Mouse (Mus musculus): ENCODE results near the gene Atp5b. TPM values are rescaled to one million over a fixed set of nuclear protein-coding genes. Genes with fewer than 3 reads are reported as not detected.
"Not testable (repeated sequence)": the region's sequence is repeated elsewhere in the genome, so short reads cannot be mapped to it uniquely, and the experiment has no call there.

Gene Atp5b
- polyA plus RNA-seq, 1 experiment from 2014 or later: 2,236 TPM

DNA sequence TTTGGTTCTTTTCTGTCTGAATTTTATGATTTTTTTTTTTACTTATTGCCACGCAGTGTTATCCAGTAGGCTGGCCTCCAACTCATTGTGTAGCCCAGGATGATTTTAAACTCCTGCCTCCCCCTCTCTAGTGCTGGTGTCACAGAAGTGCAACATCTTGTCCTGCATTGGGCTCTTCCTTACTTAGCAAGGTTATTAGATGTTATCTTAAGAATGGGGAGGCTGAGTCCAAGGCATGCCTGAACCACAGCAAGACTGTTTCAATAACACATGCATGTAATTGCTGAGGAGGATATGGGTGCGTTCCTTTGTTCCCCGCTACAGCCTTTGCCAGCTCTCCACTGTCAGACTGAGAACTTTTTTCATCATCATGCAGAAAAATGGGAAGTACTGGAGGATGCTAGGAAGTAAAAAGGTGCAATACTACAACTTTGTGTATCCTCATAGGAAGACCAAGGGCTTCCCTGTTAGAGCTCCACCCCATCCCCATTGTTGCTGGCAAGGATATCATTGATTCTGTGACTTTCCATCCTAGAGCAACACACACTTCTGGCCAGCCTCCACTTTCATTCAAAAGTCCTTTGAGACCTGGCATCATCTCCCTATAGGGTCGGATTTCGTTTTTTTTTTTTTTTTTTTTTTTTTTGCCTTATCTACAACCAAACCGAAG is 1.1 kb upstream of the Atp5b start:
- no peak for DNase-seq (ENCODE audit: low spot score)
- Histone ChIP-seq H3K9me3 (no peaks in the 10 kb centered on the region), H3K27ac (no peak overlapping the region), H3K4me3 (peak overlapping the region; percentile 96), H3K36me3 (peaks cover 45% of the 10 kb centered on the region), H3K4me1 (replicated peaks) (peaks cover 21% of the 10 kb centered on the region), H3K27me3 (ENCODE audit: insufficient read depth, poor library complexity, severe bottlenecking) (no peaks in the 10 kb centered on the region)
- 75% methylated on average over 6 of the region's 6 CpGs for WGBS

- peaks cover 45% of the 10 kb centered on the region for H3K36me3 ChIP-seq
- no peak for DNase-seq (ENCODE audit: low spot score)
- peaks cover 21% of the 10 kb centered on the region for H3K4me1 ChIP-seq (replicated peaks)
- no peaks in the 10 kb centered on the region for H3K27me3 ChIP-seq (ENCODE audit: insufficient read depth, poor library complexity, severe bottlenecking)
- WGBS: 20% methylated on average over 9 of the region's 9 CpGs
- peak overlapping the region; percentile 96 for H3K4me3 ChIP-seq
- peak overlapping the region; percentile 98 for H3K27ac ChIP-seq
- H3K9me3 ChIP-seq: no peaks in the 10 kb centered on the region
These were observed 630 bp upstream of the Atp5b start for GRCm38 (mm10) chr10:128082477-128082808.

DNA sequence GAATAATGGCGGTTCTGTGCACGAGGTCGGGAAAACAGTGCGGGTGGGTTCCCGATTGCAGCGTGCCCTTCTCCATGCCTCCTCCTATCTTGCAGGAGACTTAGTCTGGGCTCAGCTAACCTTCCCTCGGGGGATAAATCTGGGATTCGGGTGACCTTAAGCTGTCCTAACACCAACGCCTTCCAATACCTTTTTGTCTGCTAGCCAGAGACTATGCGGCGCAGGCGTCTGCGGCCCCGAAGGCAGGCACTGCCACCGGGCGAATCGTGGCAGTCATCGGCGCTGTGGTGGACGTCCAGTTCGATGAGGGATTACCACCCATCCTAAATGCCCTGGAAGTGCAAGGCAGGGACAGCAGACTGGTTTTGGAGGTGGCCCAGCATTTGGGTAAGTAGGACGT is 615 bp downstream of the Atp5b start:
- no peaks in the 10 kb centered on the region for H3K27me3 ChIP-seq (ENCODE audit: insufficient read depth, poor library complexity, severe bottlenecking)
- H3K4me3 ChIP-seq: peak overlapping the region; percentile 96
- peaks cover 21% of the 10 kb centered on the region for H3K4me1 ChIP-seq (replicated peaks)
- no peaks in the 10 kb centered on the region for H3K9me3 ChIP-seq
- peak overlapping the region; percentile 98 for H3K27ac ChIP-seq
- peaks cover 49% of the 10 kb centered on the region for H3K36me3 ChIP-seq
- WGBS: under 1% methylated on average over 22 of the region's 22 CpGs
- DNase-seq (ENCODE audit: low spot score): no peak

- Histone ChIP-seq H3K9me3 (no peaks in the 10 kb centered on the region), H3K36me3 (peaks cover 54% of the 10 kb centered on the region), H3K4me1 (replicated peaks) (peaks cover 21% of the 10 kb centered on the region), H3K27ac (peak overlapping the region; percentile 98), H3K27me3 (ENCODE audit: insufficient read depth, poor library complexity, severe bottlenecking) (no peaks in the 10 kb centered on the region), H3K4me3 (peak overlapping the region; percentile 96)
- 7% methylated on average over 3 of the region's 3 CpGs for WGBS
- no peak for DNase-seq (ENCODE audit: low spot score)
These were observed 1.1 kb downstream of the Atp5b start for GRCm38 (mm10) chr10:128084160-128084559.

- Histone ChIP-seq H3K27me3 (ENCODE audit: insufficient read depth, poor library complexity, severe bottlenecking) (no peaks in the 10 kb centered on the region), H3K9me3 (no peaks in the 10 kb centered on the region), H3K36me3 (peaks cover 72% of the 10 kb centered on the region), H3K27ac (no peak overlapping the region), H3K4me1 (replicated peaks) (peaks cover 36% of the 10 kb centered on the region), H3K4me3 (no peak overlapping the region)
- DNase-seq (ENCODE audit: low spot score): peak; percentile 24
- 83% methylated on average over 6 of the region's 6 CpGs for WGBS
These were observed 3.3 kb downstream of the Atp5b start for GRCm38 (mm10) chr10:128086391-128086790.

DNA sequence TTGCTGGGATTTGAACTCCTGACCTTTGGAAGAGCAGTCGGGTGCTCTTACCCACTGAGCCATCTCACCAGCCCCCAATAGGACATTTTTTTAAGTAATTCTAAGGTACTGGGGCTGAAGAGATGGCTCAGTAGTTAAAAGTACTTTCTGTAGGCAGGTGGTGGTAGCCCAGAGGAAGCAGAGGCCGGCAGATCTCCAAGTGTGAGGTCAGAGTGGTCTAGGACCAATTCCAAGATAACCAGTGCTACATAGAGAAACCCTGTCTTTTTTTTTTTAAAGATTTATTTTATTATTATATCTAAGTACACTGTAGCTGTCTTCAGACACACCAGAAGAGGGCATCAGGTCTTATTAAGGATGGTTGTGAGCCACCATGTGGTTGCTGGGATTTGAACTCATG is 4.1 kb downstream of the Atp5b start:
- 85% methylated on average over 2 of the region's 2 CpGs for WGBS
- Histone ChIP-seq H3K36me3 (peaks cover 72% of the 10 kb centered on the region), H3K4me1 (replicated peaks) (peaks cover 39% of the 10 kb centered on the region)
- not testable (repeated sequence) for H3K27ac ChIP-seq; H3K4me3 ChIP-seq; DNase-seq (ENCODE audit: low spot score); H3K27me3 ChIP-seq (ENCODE audit: insufficient read depth, poor library complexity, severe bottlenecking); H3K9me3 ChIP-seq

GRCm38 (mm10) chr10:128088181-128088580 is 5.1 kb downstream of the Atp5b start:
- WGBS: 94% methylated on average over 5 of the region's 5 CpGs
- peaks cover 72% of the 10 kb centered on the region for H3K36me3 ChIP-seq
- no peak overlapping the region for H3K27ac ChIP-seq
- no peak overlapping the region for H3K4me3 ChIP-seq
- no peaks in the 10 kb centered on the region for H3K27me3 ChIP-seq (ENCODE audit: insufficient read depth, poor library complexity, severe bottlenecking)
- H3K9me3 ChIP-seq: no peaks in the 10 kb centered on the region
- DNase-seq (ENCODE audit: low spot score): no peak
- H3K4me1 ChIP-seq (replicated peaks): peaks cover 44% of the 10 kb centered on the region

DNA sequence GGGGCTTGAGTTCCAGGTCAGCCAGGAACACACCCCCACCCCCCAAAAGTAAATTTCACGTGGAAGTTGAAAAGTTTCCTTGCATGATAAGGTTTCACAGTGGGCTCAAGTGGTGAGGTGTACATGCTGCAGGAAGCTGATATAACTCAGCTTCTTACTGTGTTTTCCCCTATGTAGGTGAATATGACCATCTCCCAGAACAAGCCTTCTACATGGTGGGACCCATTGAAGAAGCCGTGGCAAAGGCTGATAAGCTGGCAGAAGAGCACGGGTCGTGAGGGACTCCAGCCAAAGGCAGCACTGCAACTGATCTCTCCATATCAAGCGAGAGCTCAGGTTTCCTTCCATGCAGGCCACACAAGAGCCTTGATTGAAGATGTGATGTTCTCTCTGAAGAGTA is 6.8 kb downstream of the Atp5b start:
- Histone ChIP-seq H3K9me3 (no peaks in the 10 kb centered on the region), H3K36me3 (peaks cover 61% of the 10 kb centered on the region), H3K4me1 (replicated peaks) (peaks cover 52% of the 10 kb centered on the region), H3K4me3 (no peak overlapping the region), H3K27ac (no peak overlapping the region), H3K27me3 (ENCODE audit: insufficient read depth, poor library complexity, severe bottlenecking) (no peaks in the 10 kb centered on the region)
- WGBS: 83% methylated on average over 5 of the region's 5 CpGs
- DNase-seq (ENCODE audit: low spot score): no peak

DNA sequence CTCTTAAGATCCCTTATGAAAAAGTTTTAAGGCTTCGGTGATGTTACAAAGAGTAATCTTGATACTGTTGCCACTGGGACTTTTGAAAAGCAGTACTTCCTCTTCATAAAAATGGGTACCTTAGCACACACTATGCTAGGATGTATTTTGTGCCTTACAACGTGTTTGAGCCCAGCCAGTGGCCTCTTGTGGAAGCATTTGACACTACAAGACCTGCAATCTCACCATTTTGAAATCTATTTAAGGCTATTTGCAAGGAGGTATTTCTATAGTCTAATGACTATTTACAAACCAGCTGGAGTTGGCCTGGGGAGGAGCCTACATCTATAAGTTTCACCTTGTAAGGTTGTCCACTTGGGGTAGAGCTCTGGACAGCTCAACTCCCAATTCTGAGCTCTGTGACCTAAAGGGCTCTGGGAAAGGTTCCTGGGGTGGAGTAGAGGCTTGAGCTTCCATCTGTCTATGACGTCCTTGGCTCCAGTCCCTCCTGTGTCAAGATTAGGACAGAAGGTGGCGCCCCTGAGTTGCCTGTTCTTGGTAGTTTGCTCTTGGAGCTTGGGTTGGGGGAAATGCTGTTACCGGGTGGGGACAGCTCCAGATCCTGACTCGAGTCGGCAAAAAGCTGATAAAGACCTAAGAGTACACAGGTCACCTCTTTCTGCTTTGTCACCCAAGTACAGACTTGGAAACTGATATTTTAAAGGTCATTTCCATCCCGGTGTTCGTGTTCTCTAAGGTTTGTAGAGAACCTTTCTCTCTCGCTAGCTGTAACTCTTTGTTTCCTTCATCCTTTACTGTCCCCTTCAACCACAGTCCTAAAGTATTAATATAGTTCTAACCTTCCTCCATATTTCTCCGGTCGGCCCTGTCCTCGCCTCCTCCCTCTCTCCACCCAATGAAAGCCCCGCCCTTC is 7.8 kb downstream of the Atp5b start:
- Histone ChIP-seq H3K9me3 (no peaks in the 10 kb centered on the region), H3K27ac (peak overlapping the region; percentile 93), H3K4me3 (peak overlapping the region; percentile 81), H3K4me1 (replicated peaks) (peaks cover 58% of the 10 kb centered on the region), H3K36me3 (peaks cover 50% of the 10 kb centered on the region), H3K27me3 (ENCODE audit: insufficient read depth, poor library complexity, severe bottlenecking) (no peaks in the 10 kb centered on the region)
- peak; percentile 89 for DNase-seq (ENCODE audit: low spot score)
- WGBS: 9% methylated on average over 14 of the region's 14 CpGs

DNA sequence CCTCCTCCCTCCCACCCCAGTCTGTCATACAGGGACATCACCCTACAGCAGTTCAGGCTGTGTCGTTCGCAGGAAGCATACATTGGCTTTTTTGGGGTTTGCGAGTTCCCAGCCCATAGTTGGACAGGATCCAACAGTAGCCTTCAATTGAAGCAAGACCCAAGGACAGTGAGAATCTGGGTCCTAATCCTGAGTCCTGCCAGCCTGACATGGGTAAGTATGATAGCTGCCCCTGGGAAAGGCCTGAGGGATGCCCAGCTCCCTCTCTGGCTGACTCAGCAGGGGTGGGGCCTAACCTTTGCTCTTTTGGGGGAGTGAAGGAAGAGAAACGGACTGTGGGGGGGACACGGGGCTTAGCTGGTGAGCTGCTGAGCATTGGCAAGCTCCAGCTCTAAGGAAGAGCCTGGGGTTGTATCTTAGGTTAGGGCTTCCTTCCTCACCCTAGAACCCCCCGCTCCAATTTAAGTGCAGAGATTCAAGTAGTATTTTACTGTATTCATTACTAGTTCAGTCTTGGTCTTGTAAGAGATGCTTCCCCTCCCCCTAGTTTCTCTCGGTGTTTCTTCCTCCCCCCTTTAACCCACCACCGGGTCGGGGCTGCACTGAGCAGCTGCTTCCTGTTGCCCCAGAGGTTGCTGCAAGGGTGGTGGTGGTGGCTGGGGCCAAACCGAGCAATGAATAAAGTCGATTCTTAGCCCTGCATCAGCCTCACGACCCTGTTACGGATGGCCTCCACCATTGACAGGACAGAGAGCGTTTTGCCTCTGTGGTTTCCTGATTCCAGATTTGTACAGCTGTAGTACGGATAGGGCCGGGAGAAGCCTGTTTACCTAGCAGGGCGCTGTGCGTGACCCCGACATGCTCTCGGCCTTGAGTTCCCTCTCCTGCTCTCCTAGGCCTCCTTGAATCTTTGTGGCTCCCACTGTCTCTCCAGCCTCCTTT is 8.8 kb downstream of the Atp5b start, which contains the start of gene Baz2a:
TSS of gene Baz2a (plus strand) at position 14 of the 942 bp plus-strand sequence.
- H3K27me3 ChIP-seq (ENCODE audit: insufficient read depth, poor library complexity, severe bottlenecking): no peaks in the 10 kb centered on the region
- no peaks in the 10 kb centered on the region for H3K9me3 ChIP-seq
- DNase-seq (ENCODE audit: low spot score): peak; percentile 44
- H3K27ac ChIP-seq: peak within 1 kb of the TSS; percentile 93
- H3K36me3 ChIP-seq: peaks cover 41% of the 10 kb centered on the region
- peak within 1 kb of the TSS; percentile 81 for H3K4me3 ChIP-seq
- H3K4me1 ChIP-seq (replicated peaks): peaks cover 66% of the 10 kb centered on the region
- WGBS: 2% methylated on average over 20 of the region's 20 CpGs

- under 1% methylated on average over 87 of the region's 88 CpGs for WGBS
- peaks cover 70% of the 10 kb centered on the region for H3K4me1 ChIP-seq (replicated peaks)
These were observed 9.7 kb downstream of the Atp5b start for GRCm38 (mm10) chr10:128092506-128093495.

More at GRCm38 (mm10) chr10:128092506-128093495, 9.7 kb downstream of the Atp5b start:
- Histone ChIP-seq H3K4me3 (peak overlapping the region; percentile 81), H3K27ac (peak overlapping the region; percentile 93), H3K27me3 (ENCODE audit: insufficient read depth, poor library complexity, severe bottlenecking) (no peaks in the 10 kb centered on the region), H3K9me3 (no peaks in the 10 kb centered on the region), H3K36me3 (peaks cover 31% of the 10 kb centered on the region)
- DNase-seq (ENCODE audit: low spot score): peak; percentile 82

Measured in hindbrain, embryonic 10.5 days (tissue).